Mouse (Mus musculus) embryonic facial prominence, embryonic 13.5 days (tissue): ENCODE data around the gene Ern2. TPM values are rescaled to one million over a fixed set of nuclear protein-coding genes. Genes with fewer than 3 reads are reported as not detected.

Experiments used
- ATAC-seq: fragments of 200-750 bp; cut with Nextera tagmentation; 2 replicates; pipeline ENCODE4 v1.8.0; 2017; ENCODE audit warnings: low read depth; ENCODE audit not compliant: insufficient number of reproducible peaks, insufficient read depth, low FRiP score, low TSS enrichment
- H3K27ac ChIP-seq: fragments of 300-500 bp; sonication (generic); 2 replicates; pipeline ENCODE4 v1.5.1; 2015; ENCODE audit warnings: moderate library complexity, mild to moderate bottlenecking, inconsistent platforms
- H3K27me3 ChIP-seq: fragments of 300-500 bp; sonication (generic); 2 replicates; pipeline ENCODE4 v1.6.1; 2015; ENCODE audit warnings: mild to moderate bottlenecking, inconsistent platforms
- H3K36me3 ChIP-seq: fragments of 300-500 bp; sonication (generic); 2 replicates; pipeline ENCODE4 v1.6.1; 2015; ENCODE audit warnings: mild to moderate bottlenecking, inconsistent platforms
- H3K4me1 ChIP-seq: fragments of 300-500 bp; sonication (generic); 2 replicates; pipeline ENCODE4 v1.6.1; 2015; ENCODE audit warnings: inconsistent platforms
- H3K4me2 ChIP-seq: fragments of 300-500 bp; sonication (generic); 2 replicates; pipeline ENCODE4 v1.6.1; 2015; ENCODE audit warnings: moderate library complexity, mild to moderate bottlenecking, inconsistent platforms
- H3K4me3 ChIP-seq: fragments of 300-500 bp; sonication (generic); 2 replicates; pipeline ENCODE4 v1.5.1; 2015; ENCODE audit warnings: mild to moderate bottlenecking, inconsistent platforms
- H3K9ac ChIP-seq: fragments of 300-500 bp; sonication (generic); 2 replicates; pipeline ENCODE4 v1.6.1; 2015; ENCODE audit warnings: mild to moderate bottlenecking, inconsistent platforms
- H3K9me3 ChIP-seq: fragments of 300-500 bp; sonication (generic); 2 replicates; pipeline ENCODE4 v1.6.1; 2016; ENCODE audit warnings: inconsistent platforms
- WGBS: fragments of 180-500 bp; shearing (Covaris S2); methylation state at CpG from one replicate; pipeline ENCODE4 v1.1.7; 2015; ENCODE audit warnings: mixed read lengths; 5-methylcytosine and 5-hydroxymethylcytosine counted together
- polyA plus RNA-seq: library from polyadenylated mRNA; unstranded; fragments of >200 nt; fragmentation: Nextera tagmentation; extraction: Ambion mirVana; gene quantifications from 2 replicates; pipeline ENCODE4 v1.2.1, GENCODE M21; 2015

Gene Ern2
- polyA plus RNA-seq, 1 experiment from 2014 or later, result not detected

DNA sequence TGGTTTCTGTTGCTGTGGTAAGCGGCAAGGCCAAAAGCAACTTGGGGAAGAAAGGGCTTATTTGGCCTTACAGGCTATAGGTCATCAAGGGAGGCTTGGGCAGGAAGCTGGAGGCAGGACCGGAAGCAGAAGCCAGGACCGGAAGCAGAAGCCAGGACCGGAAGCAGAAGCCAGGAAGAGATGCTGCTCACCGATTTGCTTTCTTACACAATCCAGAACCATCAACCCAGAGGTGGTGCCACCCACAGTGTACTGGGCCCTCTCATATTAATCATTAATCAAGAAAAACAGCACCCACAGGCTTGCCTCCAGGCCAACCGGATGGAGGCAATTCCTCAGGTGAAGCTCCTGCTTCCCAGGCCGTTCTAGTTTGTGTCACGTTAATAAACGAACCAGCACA, 10.8 kb upstream of the Ern2 start:
- Histone ChIP-seq H3K4me1 (no peaks in the 10 kb centered on the region), H3K36me3 (no peaks in the 10 kb centered on the region), H3K4me3 (no peak overlapping the region), H3K9ac (no peak overlapping the region), H3K27me3 (no peaks in the 10 kb centered on the region), H3K4me2 (no peak overlapping the region), H3K27ac (no peak overlapping the region), H3K9me3 (no peaks in the 10 kb centered on the region; the same call in 1 of the 2 replicates)
- 80% methylated on average over 9 of the region's 9 CpGs for WGBS
- no peak for ATAC-seq

GRCm38 (mm10) chr7:122193919-122194318, 7.9 kb upstream of the Ern2 start:
- Histone ChIP-seq H3K9ac (no peak overlapping the region), H3K4me1 (no peaks in the 10 kb centered on the region), H3K27me3 (no peaks in the 10 kb centered on the region), H3K27ac (no peak overlapping the region), H3K4me3 (no peak overlapping the region), H3K36me3 (no peaks in the 10 kb centered on the region), H3K9me3 (no peaks in the 10 kb centered on the region; the same call in 1 of the 2 replicates), H3K4me2 (no peak overlapping the region)
- no peak for ATAC-seq

GRCm38 (mm10) chr7:122191097-122191496, 5.1 kb upstream of the Ern2 start:
- no peaks in the 10 kb centered on the region for H3K36me3 ChIP-seq
- 60% methylated on average over 10 of the region's 10 CpGs for WGBS
- no peak overlapping the region for H3K4me3 ChIP-seq
- ATAC-seq, result no peak
- H3K4me1 ChIP-seq, result no peaks in the 10 kb centered on the region
- no peaks in the 10 kb centered on the region for H3K27me3 ChIP-seq
- no peak overlapping the region for H3K9ac ChIP-seq
- no peak overlapping the region for H3K27ac ChIP-seq
- H3K9me3 ChIP-seq, result no peaks in the 10 kb centered on the region; the same call in 1 of the 2 replicates
- H3K4me2 ChIP-seq, result no peak overlapping the region

DNA sequence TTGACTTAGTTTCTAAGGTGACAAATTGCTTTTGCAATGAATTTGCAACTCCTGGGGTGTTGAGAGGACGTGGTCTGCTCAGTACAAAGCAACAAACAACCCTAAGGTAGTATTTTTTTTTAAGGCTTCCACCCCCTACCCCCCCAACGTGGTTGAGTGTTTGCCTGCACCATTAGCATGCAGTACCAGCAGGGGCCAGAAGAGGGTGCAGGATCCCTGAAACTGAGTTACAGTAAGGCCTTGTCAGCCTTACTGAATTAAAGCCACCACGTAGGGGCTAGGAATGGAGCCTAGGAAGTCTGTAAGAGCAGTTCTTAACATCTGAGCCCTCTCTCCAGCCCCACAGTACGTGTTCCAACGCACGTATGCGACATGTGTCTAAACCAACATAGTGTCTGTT, 3.5 kb upstream of the Ern2 start:
- no peak overlapping the region for H3K4me3 ChIP-seq
- 0 out of 2 replicates have a peak, but pooled peaks cover 4% of the 10 kb centered on the region for H3K4me1 ChIP-seq
- H3K4me2 ChIP-seq, result no peak overlapping the region
- H3K36me3 ChIP-seq, result no peaks in the 10 kb centered on the region
- H3K27me3 ChIP-seq, result no peaks in the 10 kb centered on the region
- H3K27ac ChIP-seq, result no peak overlapping the region
- H3K9me3 ChIP-seq, result no peaks in the 10 kb centered on the region; the same call in 1 of the 2 replicates
- no peak overlapping the region for H3K9ac ChIP-seq
- WGBS, result 25% methylated on average over 7 of the region's 7 CpGs
- ATAC-seq, result no peak

- Histone ChIP-seq H3K9ac (no peak overlapping the region), H3K4me2 (no peak overlapping the region), H3K4me1 (0 out of 2 replicates have a peak, but pooled peaks cover 4% of the 10 kb centered on the region), H3K27ac (no peak overlapping the region), H3K9me3 (no peaks in the 10 kb centered on the region; the same call in 1 of the 2 replicates), H3K36me3 (no peaks in the 10 kb centered on the region), H3K27me3 (no peaks in the 10 kb centered on the region), H3K4me3 (no peak overlapping the region)
- ATAC-seq, result no peak
- 73% methylated on average over 5 of the region's 5 CpGs for WGBS
Measured at GRCm38 (mm10) chr7:122184569-122184968, 1.4 kb downstream of the Ern2 start.

DNA sequence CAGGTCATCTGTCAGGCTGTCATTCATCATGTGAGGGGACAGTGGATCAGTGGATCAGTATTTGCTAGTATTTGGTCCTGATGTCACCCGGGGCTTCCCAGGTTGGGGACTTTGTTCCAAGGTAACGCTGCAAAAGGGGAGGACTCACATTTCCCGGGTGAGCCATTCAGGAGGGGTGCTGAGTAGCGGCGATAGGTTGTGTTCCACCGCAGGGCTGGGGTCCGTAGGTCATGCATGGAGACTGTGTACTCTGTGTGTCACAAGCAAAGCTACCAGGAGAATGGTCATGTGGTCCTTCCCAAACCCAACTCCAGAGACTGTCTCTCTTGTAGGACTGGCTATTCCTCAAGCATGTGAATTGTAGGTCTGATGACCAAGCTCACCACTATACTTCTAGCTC, 5.3 kb downstream of the Ern2 start:
- WGBS, result 87% methylated on average over 7 of the region's 7 CpGs
- Histone ChIP-seq H3K27me3 (no peaks in the 10 kb centered on the region), H3K4me1 (0 out of 2 replicates have a peak, but pooled peaks cover 3% of the 10 kb centered on the region), H3K36me3 (no peaks in the 10 kb centered on the region), H3K9ac (no peak overlapping the region), H3K9me3 (no peaks in the 10 kb centered on the region), H3K27ac (no peak overlapping the region), H3K4me3 (no peak overlapping the region), H3K4me2 (no peak overlapping the region)
- no peak for ATAC-seq

- H3K27ac ChIP-seq, result no peak overlapping the region
- H3K4me3 ChIP-seq, result no peak overlapping the region
- WGBS, result 70% methylated on average over 10 of the region's 10 CpGs
- H3K27me3 ChIP-seq, result no peaks in the 10 kb centered on the region
- no peaks in the 10 kb centered on the region for H3K9me3 ChIP-seq
- H3K4me1 ChIP-seq, result no peaks in the 10 kb centered on the region
- no peak overlapping the region for H3K4me2 ChIP-seq
- H3K9ac ChIP-seq, result no peak overlapping the region
- peaks cover 38% of the 10 kb centered on the region for H3K36me3 ChIP-seq
- no peak for ATAC-seq
Measured at GRCm38 (mm10) chr7:122171613-122172012, 14.4 kb downstream of the Ern2 start.

GRCm38 (mm10) chr7:122170705-122171104, 15.3 kb downstream of the Ern2 start:
- Histone ChIP-seq H3K27me3 (no peaks in the 10 kb centered on the region), H3K4me2 (no peak overlapping the region), H3K27ac (no peak overlapping the region), H3K36me3 (peaks cover 47% of the 10 kb centered on the region), H3K4me3 (no peak overlapping the region), H3K9ac (no peak overlapping the region), H3K9me3 (no peaks in the 10 kb centered on the region), H3K4me1 (no peaks in the 10 kb centered on the region)
- WGBS, result 85% methylated on average over 6 of the region's 6 CpGs
- no peak for ATAC-seq

DNA sequence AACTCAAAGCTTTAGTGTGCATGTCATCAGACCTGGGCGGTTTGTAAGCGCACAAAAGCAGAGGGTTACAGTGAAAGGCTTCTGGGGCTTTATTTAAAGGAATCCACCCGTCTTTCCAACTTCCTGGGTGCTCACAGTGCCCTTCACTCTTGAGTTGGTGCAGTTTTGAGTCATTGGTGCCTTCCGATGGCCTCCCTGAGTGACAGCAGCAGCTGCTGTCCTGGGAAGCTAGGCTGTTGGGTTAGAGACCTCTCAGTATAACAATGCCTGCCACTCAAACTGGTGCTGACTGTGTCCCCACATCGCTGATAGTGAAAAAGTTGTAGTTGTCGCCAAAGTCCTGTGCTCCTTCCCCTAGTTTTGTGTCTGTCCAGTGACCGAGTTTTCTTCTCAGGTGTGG, 18.8 kb downstream of the Ern2 start:
- WGBS, result 86% methylated on average over 7 of the region's 7 CpGs
- no peaks in the 10 kb centered on the region for H3K27me3 ChIP-seq
- peaks cover 75% of the 10 kb centered on the region for H3K36me3 ChIP-seq
- no peak overlapping the region for H3K27ac ChIP-seq
- no peaks in the 10 kb centered on the region for H3K9me3 ChIP-seq
- no peak overlapping the region for H3K4me3 ChIP-seq
- no peaks in the 10 kb centered on the region for H3K4me1 ChIP-seq
- ATAC-seq, result no peak
- H3K4me2 ChIP-seq, result no peak overlapping the region
- no peak overlapping the region for H3K9ac ChIP-seq

GRCm38 (mm10) chr7:122163766-122164165, 22.2 kb downstream of the Ern2 start:
- no peak overlapping the region for H3K9ac ChIP-seq
- H3K9me3 ChIP-seq, result no peaks in the 10 kb centered on the region
- H3K4me3 ChIP-seq, result no peak overlapping the region
- H3K4me2 ChIP-seq, result no peak overlapping the region
- ATAC-seq, result no peak
- H3K27me3 ChIP-seq, result no peaks in the 10 kb centered on the region
- H3K36me3 ChIP-seq, result peaks cover 68% of the 10 kb centered on the region
- WGBS, result 86% methylated on average over 8 of the region's 8 CpGs
- no peak overlapping the region for H3K27ac ChIP-seq
- peaks cover 26% of the 10 kb centered on the region for H3K4me1 ChIP-seq

DNA sequence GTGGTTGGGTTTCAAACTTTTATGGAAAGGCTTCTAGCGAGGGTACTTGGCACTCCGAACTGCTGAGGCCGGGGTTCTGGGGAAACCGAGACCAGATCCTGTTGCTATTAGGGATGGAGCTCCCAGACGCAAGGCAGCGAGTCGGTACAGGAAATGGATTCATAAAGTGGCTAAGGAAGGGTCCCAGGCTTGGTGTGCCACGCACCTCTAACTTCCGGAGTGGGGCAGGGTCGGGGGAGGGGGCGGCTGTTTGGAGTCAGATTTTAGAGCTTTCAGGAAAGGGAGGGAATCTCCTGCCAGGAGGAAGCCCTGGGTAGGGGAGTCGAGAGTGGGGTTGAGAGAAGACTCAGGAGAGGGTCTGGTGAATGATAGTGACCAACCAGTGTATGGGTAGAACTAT, 26.0 kb downstream of the Ern2 start:
- WGBS, result under 1% methylated on average over 12 of the region's 12 CpGs
- H3K27ac ChIP-seq, result peak overlapping the region; percentile 85
- peaks cover 33% of the 10 kb centered on the region for H3K36me3 ChIP-seq
- H3K9ac ChIP-seq, result peak overlapping the region; percentile 82
- no peak for ATAC-seq
- peak overlapping the region; percentile 81 for H3K4me3 ChIP-seq
- peak overlapping the region; percentile 86 for H3K4me2 ChIP-seq
- H3K27me3 ChIP-seq, result no peaks in the 10 kb centered on the region
- no peaks in the 10 kb centered on the region for H3K9me3 ChIP-seq
- H3K4me1 ChIP-seq, result peaks cover 40% of the 10 kb centered on the region

GRCm38 (mm10) chr7:122158915-122159902, 26.8 kb downstream of the Ern2 start, which contains the start of gene Plk1:
Gene Plk1, plus strand, starts transcription at chr7:122159439.
- under 1% methylated on average over 63 of the region's 63 CpGs for WGBS
- H3K9me3 ChIP-seq, result no peaks in the 10 kb centered on the region
- peak within 1 kb of the TSS; percentile 85 for H3K27ac ChIP-seq
- ATAC-seq, result peak; percentile 78
- H3K27me3 ChIP-seq, result no peaks in the 10 kb centered on the region
- peak within 1 kb of the TSS; percentile 82 for H3K9ac ChIP-seq
- peaks cover 26% of the 10 kb centered on the region for H3K36me3 ChIP-seq
- H3K4me3 ChIP-seq, result peak within 1 kb of the TSS; percentile 81
- peaks cover 40% of the 10 kb centered on the region for H3K4me1 ChIP-seq
- peak within 1 kb of the TSS; percentile 86 for H3K4me2 ChIP-seq
